Mouse (Mus musculus) gastrocnemius, adult 18-20 months (tissue): ENCODE results near the gene Trrap. TPM values are rescaled to one million over a fixed set of nuclear protein-coding genes. Genes with fewer than 3 reads are reported as not detected.
A peak's percentile ranks its signal among the peaks of the same experiment; 100 is the strongest.

ENCODE experiments used
- DNase-seq: peaks from one replicate; pipeline ENCODE4 v3.0.0; 2021; ENCODE audit warnings: low spot score
- total RNA-seq, 2 experiments: library from RNA; stranded (reverse); gene quantifications; 2 replicates each; pipeline ENCODE4 v1.2.3; 2021

Trrap gene
- total RNA-seq, 2 experiments from 2014 or later: 25.2 to 25.4 TPM

GRCm38 (mm10) chr5:144780654-144781053 is 13.1 kb downstream of the Trrap start:
- no peak for DNase-seq

- DNase-seq: no peak
Observed at GRCm38 (mm10) chr5:144786464-144786863, 18.9 kb downstream of the Trrap start.

- no peak for DNase-seq
Observed at GRCm38 (mm10) chr5:144793374-144793773, 25.8 kb downstream of the Trrap start.

- DNase-seq: peak; percentile 12
Observed at GRCm38 (mm10) chr5:144794687-144795086, 27.2 kb downstream of the Trrap start.

- no peak for DNase-seq
Observed at GRCm38 (mm10) chr5:144797116-144797515, 29.6 kb downstream of the Trrap start.

GRCm38 (mm10) chr5:144803066-144803465 is 35.5 kb downstream of the Trrap start:
- no peak for DNase-seq

GRCm38 (mm10) chr5:144804181-144804580 is 36.6 kb downstream of the Trrap start:
- no peak for DNase-seq

GRCm38 (mm10) chr5:144806931-144807330 is 39.4 kb downstream of the Trrap start:
- DNase-seq: no peak

GRCm38 (mm10) chr5:144828365-144829102 is 61.0 kb downstream of the Trrap start:
- peak; percentile 43 for DNase-seq

- DNase-seq: no peak
Observed at GRCm38 (mm10) chr5:144829631-144830030, 62.1 kb downstream of the Trrap start.

- no peak for DNase-seq
Observed at GRCm38 (mm10) chr5:144831840-144832469, 64.4 kb downstream of the Trrap start.

GRCm38 (mm10) chr5:144836100-144836499 is 68.6 kb downstream of the Trrap start:
- no peak for DNase-seq

GRCm38 (mm10) chr5:144845352-144845751 is 77.8 kb downstream of the Trrap start:
- no peak for DNase-seq

GRCm38 (mm10) chr5:144848735-144849134 is 81.2 kb downstream of the Trrap start:
- DNase-seq: no peak

- no peak for DNase-seq
Observed at GRCm38 (mm10) chr5:144849932-144850331, 82.4 kb downstream of the Trrap start.

- DNase-seq: no peak
Observed at GRCm38 (mm10) chr5:144851820-144852219, 84.3 kb downstream of the Trrap start.

- no peak for DNase-seq
Observed at GRCm38 (mm10) chr5:144853931-144854330, 86.4 kb downstream of the Trrap start.

GRCm38 (mm10) chr5:144855936-144856335 is 88.4 kb downstream of the Trrap start:
- DNase-seq: no peak

- DNase-seq: no peak
Observed at GRCm38 (mm10) chr5:144858527-144858926, 91.0 kb downstream of the Trrap start.

- no peak for DNase-seq
Observed at GRCm38 (mm10) chr5:144859284-144859683, 91.8 kb downstream of the Trrap start.

GRCm38 (mm10) chr5:144860913-144861312 is 93.4 kb downstream of the Trrap start:
- no peak for DNase-seq

GRCm38 (mm10) chr5:144866923-144867322 is 99.4 kb downstream of the Trrap start:
- DNase-seq: no peak

GRCm38 (mm10) chr5:144869466-144869865 is 101.9 kb downstream of the Trrap start:
- no peak for DNase-seq
